Mouse (Mus musculus) megakaryocyte, adult 5-6 weeks (primary cell): ENCODE results near the gene Rnf126. TPM values are rescaled to one million over a fixed set of nuclear protein-coding genes. Genes with fewer than 3 reads are reported as not detected.

Source experiments
- ATAC-seq: 2 replicates; pipeline ENCODE4 v1.8.0; 2016; ENCODE audit warnings: mild to moderate bottlenecking, inconsistent platforms; ENCODE audit not compliant: poor library complexity, severe bottlenecking
- total RNA-seq, 2 experiments: library from RNA; stranded (forward) in 1 of 2; stranded (reverse) in 1 of 2; fragments of 153-499, 151-499 nt in 1 of 2; fragments of 221-1000, 200-1000 nt in 1 of 2; gene quantifications; 2 replicates each; pipeline versions ENCODE4 v1.2.3 to v1.2.4; 2015 to 2017

The Rnf126 gene
- total RNA-seq, 2 experiments from 2014 or later, result 12.5 to 34.0 TPM

DNA sequence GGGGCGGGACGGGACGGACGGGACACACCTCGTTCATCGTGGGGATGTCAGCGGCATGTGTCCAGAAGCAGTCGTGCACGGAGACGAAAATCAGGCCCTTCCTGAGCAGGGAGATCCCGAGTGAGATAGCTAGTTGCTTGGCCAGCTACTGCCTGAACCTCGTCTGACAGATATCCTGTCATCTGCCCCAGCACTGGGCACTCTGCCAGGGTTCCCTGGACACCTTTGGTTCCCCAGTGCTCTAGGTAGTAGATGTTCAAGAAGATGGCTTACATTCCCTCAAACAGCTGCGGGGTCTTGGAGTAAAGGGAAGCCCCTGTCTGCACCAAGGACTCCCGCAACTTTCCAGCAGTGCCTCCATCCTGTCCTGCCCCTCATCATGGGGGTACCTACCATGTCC lies 30.0 kb downstream of the Rnf126 start:
- no peak for ATAC-seq

DNA sequence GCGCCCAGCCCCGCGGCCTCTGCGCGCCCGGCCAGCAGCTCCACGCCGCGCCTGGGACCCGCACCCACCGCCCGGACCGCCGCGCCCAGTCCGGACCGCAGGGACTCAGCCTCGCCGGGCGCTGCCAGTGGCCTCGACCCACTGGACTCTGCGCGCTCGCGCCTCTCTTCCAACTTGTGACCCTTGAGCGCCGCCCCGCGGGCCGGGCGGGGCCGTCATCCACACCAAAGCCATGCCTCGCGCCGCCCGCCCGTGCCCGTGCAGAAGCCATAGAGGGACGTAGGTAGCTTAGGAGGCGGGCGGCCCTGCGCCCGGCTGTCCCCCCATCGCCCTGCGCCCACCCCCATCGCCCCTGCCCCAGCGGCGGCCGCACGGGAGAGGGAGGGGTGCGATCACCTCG lies 31.4 kb downstream of the Rnf126 start:
- ATAC-seq, result no peak

GRCm38 (mm10) chr10:79733847-79734246 lies 32.9 kb downstream of the Rnf126 start:
- ATAC-seq, result no peak

DNA sequence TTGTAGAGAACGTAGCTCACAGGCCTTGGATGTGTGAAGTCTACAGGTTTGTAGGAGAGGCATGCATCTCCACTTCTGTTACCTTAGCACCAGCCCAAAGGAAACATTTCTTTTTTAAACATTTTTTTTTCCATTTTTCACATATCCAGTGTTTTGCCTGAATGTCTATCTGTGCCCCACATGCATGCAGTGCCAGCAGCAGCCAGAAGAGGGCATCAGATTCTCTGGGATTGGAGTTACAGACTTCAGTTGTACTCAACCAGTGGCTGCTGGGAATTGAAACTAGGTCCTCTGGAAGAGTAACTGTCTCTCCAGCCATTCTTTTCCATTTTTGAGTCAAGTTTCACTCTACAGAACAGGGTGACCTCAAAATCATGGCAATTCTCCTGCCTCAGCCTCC lies 34.3 kb downstream of the Rnf126 start:
- no peak for ATAC-seq

GRCm38 (mm10) chr10:79729357-79729965 lies 37.3 kb downstream of the Rnf126 start:
- ATAC-seq, result no peak

GRCm38 (mm10) chr10:79728323-79729249 lies 38.2 kb downstream of the Rnf126 start:
- no peak for ATAC-seq

DNA sequence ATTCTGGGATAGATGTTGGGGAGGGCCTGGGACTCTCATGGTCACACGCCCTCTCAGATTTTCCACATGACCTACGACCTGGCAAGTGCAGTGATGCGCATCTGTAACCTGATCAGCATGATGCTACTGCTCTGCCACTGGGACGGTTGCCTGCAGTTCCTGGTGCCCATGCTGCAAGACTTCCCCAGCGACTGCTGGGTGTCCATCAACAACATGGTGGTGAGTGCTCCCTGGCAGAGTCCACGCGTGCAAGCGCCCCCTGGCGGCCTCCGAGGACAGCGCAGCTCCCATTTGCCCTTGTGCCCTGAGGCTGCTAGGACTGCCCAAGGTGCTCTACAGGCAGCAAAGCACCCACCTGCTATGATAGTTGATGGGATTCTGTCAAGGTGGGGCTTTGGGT lies 40.7 kb downstream of the Rnf126 start:
- ATAC-seq, result peak; percentile 96

GRCm38 (mm10) chr10:79723692-79724091 lies 43.1 kb downstream of the Rnf126 start:
- ATAC-seq, result no peak

DNA sequence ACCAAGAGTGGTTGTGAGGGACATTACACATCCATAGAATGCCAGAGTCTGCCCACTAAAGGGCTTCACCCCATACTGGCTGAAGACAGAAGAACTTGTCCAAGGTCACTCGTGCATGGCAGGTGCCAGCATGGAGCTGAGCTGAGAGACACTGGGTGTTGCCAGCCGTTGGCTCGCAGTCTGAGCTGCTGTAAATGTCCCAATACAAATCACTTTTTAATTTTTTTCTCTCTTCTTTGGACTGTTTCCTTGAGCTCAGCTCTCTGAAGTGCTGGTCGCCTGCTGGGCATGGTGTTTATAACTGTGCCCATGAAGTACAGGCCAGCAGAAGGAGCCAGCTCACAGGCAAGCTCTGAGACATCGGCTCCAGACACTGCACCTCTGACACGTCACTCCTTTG lies 43.7 kb downstream of the Rnf126 start:
- no peak for ATAC-seq

DNA sequence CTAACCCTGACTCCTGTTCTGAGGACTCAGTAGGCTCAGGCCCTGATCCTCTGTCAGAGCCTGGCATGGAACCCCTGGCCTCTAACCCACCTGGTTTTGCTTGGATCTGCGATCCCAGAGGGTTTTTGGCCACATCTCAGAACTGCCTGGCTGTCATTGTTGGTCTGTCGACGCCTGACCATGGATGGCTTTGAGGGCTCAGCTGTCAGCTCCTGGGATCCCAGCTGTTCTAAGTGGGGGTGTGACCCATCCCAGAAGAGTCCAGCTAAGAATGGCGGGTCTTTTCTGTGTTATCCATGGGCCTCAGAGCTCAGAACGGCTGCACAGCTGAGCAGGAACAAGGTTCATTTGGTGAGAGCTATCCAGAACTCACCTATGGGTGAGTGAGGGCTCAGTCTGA lies 45.7 kb downstream of the Rnf126 start:
- ATAC-seq, result no peak

- ATAC-seq, result peak; percentile 61
Measured at GRCm38 (mm10) chr10:79717640-79718357, 49.0 kb downstream of the Rnf126 start.

DNA sequence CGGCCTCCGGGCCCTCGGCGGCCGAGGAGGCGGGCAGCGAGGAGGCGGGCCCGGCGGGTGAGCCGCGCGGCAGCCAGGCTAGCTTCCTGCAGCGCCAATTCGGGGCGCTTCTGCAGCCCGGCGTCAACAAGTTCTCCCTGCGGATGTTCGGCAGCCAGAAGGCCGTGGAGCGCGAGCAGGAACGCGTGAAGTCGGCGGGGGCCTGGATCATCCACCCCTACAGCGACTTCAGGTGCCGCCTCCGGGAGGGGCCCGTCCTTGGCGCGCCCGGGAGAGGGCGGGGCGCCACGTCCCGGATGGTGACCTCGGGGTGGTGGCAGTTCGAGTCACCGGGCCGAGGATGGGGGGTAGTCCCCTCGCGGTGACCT lies 49.8 kb downstream of the Rnf126 start:
- peak; percentile 14; the same call in 1 of the 2 replicates for ATAC-seq

GRCm38 (mm10) chr10:79716254-79716987 lies 50.3 kb downstream of the Rnf126 start, which contains the start of gene Hcn2:
Gene Hcn2 (plus strand): TSS chr10:79716634.
- ATAC-seq, result no peak

DNA sequence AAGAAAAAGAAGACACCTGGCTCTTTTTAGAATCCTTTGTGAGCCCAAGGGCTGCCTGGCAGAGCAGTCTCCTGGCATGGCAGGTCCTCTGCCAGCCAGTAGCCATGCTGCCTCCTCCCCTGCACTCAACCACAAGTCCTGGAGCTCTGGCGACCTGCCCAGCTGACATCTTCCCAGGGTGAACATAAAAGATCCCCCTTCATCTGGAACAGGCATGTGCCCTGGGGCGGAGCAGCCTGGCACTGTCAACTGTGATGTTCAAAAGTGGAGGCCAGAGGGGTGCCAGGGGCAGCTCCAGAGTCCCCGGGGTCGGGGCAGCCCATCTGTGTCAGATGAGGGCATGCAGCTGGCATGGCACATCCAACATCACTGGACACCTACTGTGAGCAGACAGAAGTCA lies 51.8 kb downstream of the Rnf126 start:
- ATAC-seq, result no peak

- no peak for ATAC-seq
Measured at GRCm38 (mm10) chr10:79713163-79713562, 53.6 kb downstream of the Rnf126 start.

DNA sequence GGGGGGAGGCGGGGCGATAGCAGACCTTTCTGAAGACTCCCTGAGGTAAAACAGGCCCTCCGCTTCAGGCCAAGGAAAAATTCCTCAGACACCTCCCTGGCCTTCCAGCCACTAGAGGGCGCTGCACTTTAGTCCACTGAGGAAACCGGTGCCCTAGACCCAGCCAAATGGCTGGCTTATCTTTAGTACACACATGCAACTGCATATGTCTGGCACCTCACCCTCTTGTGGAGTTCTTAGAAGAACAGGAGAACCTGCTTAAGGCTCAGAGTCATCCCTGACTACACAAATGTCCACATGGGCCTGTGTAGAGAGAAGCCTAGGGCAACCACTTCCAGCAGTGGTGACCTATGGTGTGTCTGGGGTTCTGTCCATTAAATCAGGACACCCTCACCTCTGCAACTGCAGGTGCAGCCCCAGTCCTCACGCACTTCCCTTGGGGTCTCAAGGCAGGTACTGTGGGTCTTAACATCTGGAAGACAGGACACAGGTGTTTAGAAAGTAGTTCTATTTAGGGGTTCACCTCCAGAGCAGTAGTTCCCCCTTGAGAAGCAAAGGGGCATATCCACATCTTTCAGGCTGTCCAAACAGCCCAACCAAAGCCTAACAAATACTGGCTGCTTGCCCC lies 54.1 kb downstream of the Rnf126 start:
- peak; percentile 59 for ATAC-seq

DNA sequence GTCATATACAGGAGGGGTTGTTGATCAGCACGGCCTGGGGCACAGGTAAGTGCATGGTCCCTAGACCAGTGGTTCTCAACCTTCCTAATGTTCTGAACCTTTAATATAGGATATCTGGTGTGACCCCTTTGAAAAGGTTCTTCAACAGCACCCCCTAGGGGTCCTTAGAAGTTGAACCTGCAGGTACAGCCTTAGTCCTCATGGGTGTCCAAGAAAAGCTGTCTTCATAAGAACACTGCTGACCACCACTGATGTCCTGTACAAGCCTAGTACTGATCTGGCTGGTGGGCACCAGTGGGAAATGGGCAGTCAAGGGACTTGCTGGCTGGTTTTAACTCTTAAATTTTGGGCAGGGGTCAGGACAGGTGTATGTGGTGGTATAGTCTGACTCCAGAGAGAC lies 54.7 kb downstream of the Rnf126 start:
- no peak for ATAC-seq

DNA sequence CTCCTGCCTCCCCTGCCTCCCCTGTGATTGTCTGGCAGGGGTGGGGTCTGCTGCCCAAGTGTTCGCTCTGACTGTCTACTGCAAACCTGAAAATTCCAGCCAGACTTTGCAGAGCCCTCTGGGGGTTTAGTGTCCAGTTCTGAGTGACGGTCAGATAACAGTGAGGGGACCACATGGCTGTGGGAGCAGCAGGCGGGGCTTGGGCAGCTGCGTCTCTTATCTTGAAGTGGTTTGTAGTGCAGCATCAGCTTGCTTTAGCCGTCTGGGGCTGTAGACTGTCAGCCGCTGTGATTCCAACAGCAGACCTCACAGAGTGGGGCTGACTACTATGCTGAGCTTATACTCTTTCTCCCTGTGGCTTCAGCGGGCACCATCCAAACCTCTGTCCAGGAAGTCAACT lies 57.4 kb downstream of the Rnf126 start:
- no peak for ATAC-seq

GRCm38 (mm10) chr10:79708668-79709067 lies 58.1 kb downstream of the Rnf126 start:
- no peak for ATAC-seq
